ENCODE assay signal across 17 mouse cellular contexts in genomic region chr10:39611234-39611633, GRCm38 (mm10). TPM values are rescaled to one million over a fixed set of nuclear protein-coding genes. Genes with fewer than 3 reads are reported as not detected.
DNase-seq lines count a peak whose midpoint lies in the region; ATAC-seq lines count a peak whose summit lies in the region.
"Had no signal": no experiment of that assay in that cellular context is flagged by ENCODE, and none has a peak within 500 bp of the region (broad histone marks: within the 10 kb centered on the region; RNA-seq: fewer than 3 reads in every experiment).

No protein-coding gene starts in this region.

- H3K9me3 ChIP-seq in forebrain, embryonic 10.5 days = peaks cover 4% of the 10 kb centered on the region; the same call in 1 of the 2 replicates
- no peaks in the 10 kb centered on the region for H3K9me3 ChIP-seq in forebrain, embryonic 12.5 days
- 0 out of 2 replicates have a peak, but pooled peaks cover 4% of the 10 kb centered on the region for H3K9me3 ChIP-seq in embryonic facial prominence, embryonic 13.5 days
- H3K9me3 ChIP-seq in limb, embryonic 13.5 days = peaks cover 6% of the 10 kb centered on the region
- H3K9me3 ChIP-seq in hindbrain, embryonic 13.5 days = peaks cover 9% of the 10 kb centered on the region; the same call in 1 of the 2 replicates
- H3K9me3 ChIP-seq: heart, embryonic 15.5 days had no signal

- no peak for ATAC-seq in forebrain, embryonic 12.5 days (ENCODE audit: low FRiP score)
- no peak for ATAC-seq in embryonic facial prominence, embryonic 13.5 days (ENCODE audit: insufficient number of reproducible peaks, insufficient read depth, low FRiP score, low TSS enrichment, low read depth)
- no peak for ATAC-seq in limb, embryonic 13.5 days (ENCODE audit: low FRiP score, low read depth)
- ATAC-seq in hindbrain, embryonic 13.5 days (ENCODE audit: low FRiP score) = no peak
- ATAC-seq: midbrain, embryonic 16.5 days had no signal

- no peak for DNase-seq in forebrain, embryonic 10.5 days (ENCODE audit: extremely low spot score, low spot score)
- peak; percentile 62 to 74 for DNase-seq in lung, postnatal 4 days
- no peak for DNase-seq in right cerebral cortex, postnatal 14 days
- no peak for DNase-seq in testis, postnatal 14 days (ENCODE audit: low spot score)
- DNase-seq: adrenal gland, postnatal 25 days; cerebellum, adult 9-11 months; kidney, adult 11 months; liver; thymus, postnatal 14 days had no signal

- H3K4me3 ChIP-seq in forebrain, embryonic 10.5 days = no peak overlapping the region
- H3K4me3 ChIP-seq in forebrain, embryonic 12.5 days (replicated peaks) = no peak overlapping the region
- H3K4me3 ChIP-seq in embryonic facial prominence, embryonic 13.5 days = no peak overlapping the region
- no peak overlapping the region for H3K4me3 ChIP-seq in limb, embryonic 13.5 days
- H3K4me3 ChIP-seq in hindbrain, embryonic 13.5 days = no peak overlapping the region
- H3K4me3 ChIP-seq: heart, embryonic 15.5 days; hindbrain, embryonic 10.5 days; left cerebral cortex, adult 2 months had no signal

- peak overlapping the region; percentile 16; the same call in 1 of the 2 replicates for H3K27ac ChIP-seq in forebrain, embryonic 10.5 days
- H3K27ac ChIP-seq in forebrain, embryonic 12.5 days = no peak overlapping the region
- peak overlapping the region; percentile 33; the same call in 1 of the 2 replicates for H3K27ac ChIP-seq in embryonic facial prominence, embryonic 13.5 days
- H3K27ac ChIP-seq in limb, embryonic 13.5 days = peak overlapping the region; percentile 63
- no peak overlapping the region for H3K27ac ChIP-seq in hindbrain, embryonic 13.5 days
- H3K27ac ChIP-seq: heart, embryonic 15.5 days; hindbrain, embryonic 10.5 days; left cerebral cortex, adult 2 months had no signal

- peaks cover 38% of the 10 kb centered on the region for H3K4me1 ChIP-seq in forebrain, embryonic 10.5 days
- H3K4me1 ChIP-seq in forebrain, embryonic 12.5 days = peaks cover 32% of the 10 kb centered on the region
- H3K4me1 ChIP-seq in embryonic facial prominence, embryonic 13.5 days = peaks cover 49% of the 10 kb centered on the region
- peaks cover 45% of the 10 kb centered on the region for H3K4me1 ChIP-seq in limb, embryonic 13.5 days
- peaks cover 23% of the 10 kb centered on the region for H3K4me1 ChIP-seq in hindbrain, embryonic 13.5 days (replicated peaks)

- no peak overlapping the region for H3K9ac ChIP-seq in forebrain, embryonic 12.5 days
- H3K9ac ChIP-seq in embryonic facial prominence, embryonic 13.5 days = no peak overlapping the region
- no peak overlapping the region for H3K9ac ChIP-seq in limb, embryonic 13.5 days
- H3K9ac ChIP-seq in hindbrain, embryonic 13.5 days = no peak overlapping the region
- H3K9ac ChIP-seq: heart, embryonic 15.5 days had no signal

- 79% methylated on average over 3 of the region's 3 CpGs for WGBS in forebrain, embryonic 10.5 days
- 84% methylated on average over 3 of the region's 3 CpGs for WGBS in forebrain, embryonic 12.5 days
- 44% methylated on average over 3 of the region's 3 CpGs for WGBS in embryonic facial prominence, embryonic 13.5 days
- 30% methylated on average over 3 of the region's 3 CpGs for WGBS in limb, embryonic 13.5 days
- 70% methylated on average over 3 of the region's 3 CpGs for WGBS in hindbrain, embryonic 13.5 days

- no peaks in the 10 kb centered on the region for H3K27me3 ChIP-seq in forebrain, embryonic 10.5 days (ENCODE audit: poor library complexity, severe bottlenecking)
- H3K27me3 ChIP-seq in forebrain, embryonic 12.5 days = no peaks in the 10 kb centered on the region
- no peaks in the 10 kb centered on the region for H3K27me3 ChIP-seq in embryonic facial prominence, embryonic 13.5 days
- H3K27me3 ChIP-seq in limb, embryonic 13.5 days = no peaks in the 10 kb centered on the region
- no peaks in the 10 kb centered on the region for H3K27me3 ChIP-seq in hindbrain, embryonic 13.5 days
- H3K27me3 ChIP-seq: heart, embryonic 15.5 days had no signal

- no peaks in the 10 kb centered on the region for H3K36me3 ChIP-seq in forebrain, embryonic 10.5 days (replicated peaks)
- H3K36me3 ChIP-seq in forebrain, embryonic 12.5 days (replicated peaks) = no peaks in the 10 kb centered on the region
- H3K36me3 ChIP-seq in embryonic facial prominence, embryonic 13.5 days = 0 out of 2 replicates have a peak, but pooled peaks cover 7% of the 10 kb centered on the region
- H3K36me3 ChIP-seq in limb, embryonic 13.5 days = no peaks in the 10 kb centered on the region
- no peaks in the 10 kb centered on the region for H3K36me3 ChIP-seq in hindbrain, embryonic 13.5 days
- H3K36me3 ChIP-seq: heart, embryonic 15.5 days; hindbrain, embryonic 10.5 days had no signal

- H3K4me2 ChIP-seq in forebrain, embryonic 12.5 days = no peak overlapping the region
- no peak overlapping the region for H3K4me2 ChIP-seq in embryonic facial prominence, embryonic 13.5 days
- H3K4me2 ChIP-seq in limb, embryonic 13.5 days (replicated peaks) = no peak overlapping the region
- H3K4me2 ChIP-seq in hindbrain, embryonic 13.5 days = no peak overlapping the region
- H3K4me2 ChIP-seq: heart, embryonic 15.5 days had no signal

RNA-seq across cellular contexts. Expression of gene Traf3ip2, which starts 1.5 kb away (rescaled TPM):
- 10.3 and 11.7 TPM in 2 replicates for polyA plus RNA-seq in forebrain, embryonic 10.5 days (2016; fragmentation: Nextera tagmentation; extraction: Ambion mirVana)
- polyA plus RNA-seq in forebrain, embryonic 12.5 days (2016; fragmentation: Nextera tagmentation; extraction: Ambion mirVana) = 4.7 and 6.0 TPM in 2 replicates
- polyA plus RNA-seq in embryonic facial prominence, embryonic 13.5 days (2015; fragmentation: Nextera tagmentation; extraction: Ambion mirVana) = 15.8 and 18.1 TPM in 2 replicates
- polyA plus RNA-seq in limb, embryonic 13.5 days (2015; fragmentation: Nextera tagmentation; extraction: Ambion mirVana) = 8.5 and 9.0 TPM in 2 replicates
- polyA plus RNA-seq in hindbrain, embryonic 13.5 days (2015; fragmentation: Nextera tagmentation; extraction: Ambion mirVana) = 8.6 TPM in 2 replicates

Comparison
In these comparisons a context has a peak if more than half of its experiments do, and no peak if none do; other contexts are left out.
1. H3K27ac ChIP-seq: peak in forebrain, embryonic 10.5 days (single experiment), embryonic facial prominence, embryonic 13.5 days (single experiment) and limb, embryonic 13.5 days (single experiment); none in forebrain, embryonic 12.5 days (single experiment) and hindbrain, embryonic 13.5 days (single experiment).
2. DNase-seq: peak in lung, postnatal 4 days (2 of 2); none in forebrain, embryonic 10.5 days (single experiment), right cerebral cortex, postnatal 14 days (single experiment) and testis, postnatal 14 days (single experiment).